Mouse (Mus musculus): ENCODE data around the gene Hoxb3. TPM values are rescaled to one million over a fixed set of nuclear protein-coding genes. Genes with fewer than 3 reads are reported as not detected.

Gene Hoxb3
- total RNA-seq, 2 experiments from 2014 or later: 0.22 to 0.51 TPM

GRCm38 (mm10) chr11:96282795-96283430 is 40.2 kb upstream of the Hoxb3 start:
- TF ChIP-seq CTCF (IDR thresholded peaks at IDR 0.05): no peak
- no peak for DNase-seq
- Histone ChIP-seq H3K4me3 (peak overlapping the region; percentile 73), H3K27ac (peak overlapping the region; percentile 89)
- intact Hi-C loops (cut with DNase I): no loop called here

- intact Hi-C loops (cut with DNase I): loop anchor here (1.0 kb wide), 1 partner anchor 9 kb away; no protein-coding TSS in a partner anchor
- DNase-seq: peak; percentile 53
- TF ChIP-seq CTCF (IDR thresholded peaks at IDR 0.05): peak; percentile 26; the same call in 1 of the 2 replicates
- Histone ChIP-seq H3K27ac (peak overlapping the region; percentile 89), H3K4me3 (peak overlapping the region; percentile 73)
Measured at GRCm38 (mm10) chr11:96284041-96284749, 38.9 kb upstream of the Hoxb3 start.

- Histone ChIP-seq H3K27ac (peak overlapping the region; percentile 89), H3K4me3 (peak overlapping the region; percentile 73)
- intact Hi-C loops (cut with DNase I): loop anchor here (1.0 kb wide), 1 partner anchor 8 kb away; no protein-coding TSS in a partner anchor
- TF ChIP-seq CTCF (IDR thresholded peaks at IDR 0.05): no peak
- no peak for DNase-seq
Measured at GRCm38 (mm10) chr11:96284774-96285734, 38.1 kb upstream of the Hoxb3 start.

- peak within 1 kb of the TSS; percentile 89 for H3K27ac ChIP-seq
Measured at GRCm38 (mm10) chr11:96285771-96286738, 37.1 kb upstream of the Hoxb3 start, which contains the start of gene Hoxb7. Gene Hoxb7 (plus strand): TSS chr11:96286623.

GRCm38 (mm10) chr11:96286739-96287385 is 36.3 kb upstream of the Hoxb3 start:
- intact Hi-C loops (cut with DNase I): no loop called here
- DNase-seq: no peak
- TF ChIP-seq CTCF (IDR thresholded peaks at IDR 0.05): no peak
- Histone ChIP-seq H3K27ac (peak overlapping the region; percentile 89), H3K4me3 (peak overlapping the region; percentile 73)

More at GRCm38 (mm10) chr11:96285771-96286738, 37.1 kb upstream of the Hoxb3 start, which contains the start of gene Hoxb7:
- intact Hi-C loops (cut with DNase I): no loop called here
- H3K4me3 ChIP-seq: peak within 1 kb of the TSS; percentile 73
- TF ChIP-seq CTCF (IDR thresholded peaks at IDR 0.05): no peak
- DNase-seq: no peak

GRCm38 (mm10) chr11:96287411-96287810 is 35.7 kb upstream of the Hoxb3 start:
- peak overlapping the region; percentile 73 for H3K4me3 ChIP-seq
- TF ChIP-seq CTCF (IDR thresholded peaks at IDR 0.05): no peak
- DNase-seq: no peak
- peak overlapping the region; percentile 89 for H3K27ac ChIP-seq
- intact Hi-C loops (cut with DNase I): no loop called here

- no peak for TF ChIP-seq CTCF (IDR thresholded peaks at IDR 0.05)
- H3K27ac ChIP-seq: 0 out of 2 replicates have a peak overlapping the region, but pooled peaks have one; percentile 24
- no peak overlapping the region for H3K4me3 ChIP-seq
- intact Hi-C loops (cut with DNase I): no loop called here
- no peak for DNase-seq
Measured at GRCm38 (mm10) chr11:96288455-96289221, 34.5 kb upstream of the Hoxb3 start.

GRCm38 (mm10) chr11:96289293-96289692 is 33.8 kb upstream of the Hoxb3 start:
- intact Hi-C loops (cut with DNase I): no loop called here
- Histone ChIP-seq H3K27ac (0 out of 2 replicates have a peak overlapping the region, but pooled peaks have one; percentile 40), H3K4me3 (no peak overlapping the region)
- no peak for DNase-seq
- no peak for TF ChIP-seq CTCF (IDR thresholded peaks at IDR 0.05)

GRCm38 (mm10) chr11:96289837-96290236 is 33.3 kb upstream of the Hoxb3 start:
- intact Hi-C loops (cut with DNase I): no loop called here
- peak overlapping the region; percentile 40; the same call in 1 of the 2 replicates for H3K27ac ChIP-seq
- DNase-seq: no peak
- no peak overlapping the region for H3K4me3 ChIP-seq
- no peak for TF ChIP-seq CTCF (IDR thresholded peaks at IDR 0.05)

GRCm38 (mm10) chr11:96290705-96291355 is 32.3 kb upstream of the Hoxb3 start:
- Histone ChIP-seq H3K4me3 (peak overlapping the region; percentile 69), H3K27ac (peak overlapping the region; percentile 77)
- no peak for TF ChIP-seq CTCF (IDR thresholded peaks at IDR 0.05)
- intact Hi-C loops (cut with DNase I): no loop called here
- no peak for DNase-seq
